Mouse (Mus musculus) NIH3T3 (cell line): ENCODE data around the gene Olfr125.

ENCODE experiments used
- DNase-seq: peaks from one replicate; pipeline ENCODE4 v3.0.0-alpha.2; 2012; ENCODE audit warnings: low read depth

Olfr125 gene

DNA sequence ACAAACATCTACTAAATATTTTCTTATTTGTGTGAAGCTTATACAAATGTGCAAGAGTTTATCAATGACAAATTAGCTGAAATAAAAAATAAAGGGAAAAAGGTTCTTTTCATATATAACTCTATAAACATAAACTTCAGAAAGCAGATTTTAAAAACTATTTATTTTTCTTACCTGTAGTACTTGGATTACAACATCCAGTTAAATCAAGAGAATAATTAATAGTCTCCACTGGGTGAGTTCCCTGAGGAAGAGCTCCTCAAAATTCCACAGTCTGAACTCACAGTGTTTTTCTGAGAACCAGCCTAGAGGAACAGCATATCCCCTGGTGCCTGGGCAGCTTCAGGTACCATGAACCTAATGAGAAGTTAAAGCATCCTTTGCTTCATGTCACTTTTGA, at the start of gene Olfr125:
Gene Olfr125 (plus strand): TSS at position 301 of the 400 bp plus-strand sequence.
- no peak for DNase-seq

DNA sequence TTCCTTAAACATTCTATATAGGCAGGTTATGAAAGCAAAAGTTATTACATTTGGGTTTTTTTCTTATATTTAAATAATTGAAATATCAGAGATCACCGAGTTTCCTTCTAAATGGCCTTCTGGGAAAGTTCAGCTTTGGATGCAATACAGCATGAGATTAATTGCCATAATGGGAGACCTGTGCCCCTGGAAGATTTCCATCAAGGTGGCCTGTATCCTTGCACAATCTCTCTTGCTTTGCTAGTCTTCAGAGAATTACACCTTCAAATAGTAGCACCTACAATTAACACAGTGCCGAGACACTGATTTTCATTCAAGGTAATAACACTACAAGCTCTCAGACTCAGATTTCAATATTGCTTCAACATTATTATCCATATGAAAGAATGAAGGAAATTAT, 39.5 kb upstream of the Olfr125 start, which contains the start of gene Olfr123:
Gene Olfr123 (plus strand): TSS at position 301 of the 400 bp plus-strand sequence.
- no peak for DNase-seq

DNA sequence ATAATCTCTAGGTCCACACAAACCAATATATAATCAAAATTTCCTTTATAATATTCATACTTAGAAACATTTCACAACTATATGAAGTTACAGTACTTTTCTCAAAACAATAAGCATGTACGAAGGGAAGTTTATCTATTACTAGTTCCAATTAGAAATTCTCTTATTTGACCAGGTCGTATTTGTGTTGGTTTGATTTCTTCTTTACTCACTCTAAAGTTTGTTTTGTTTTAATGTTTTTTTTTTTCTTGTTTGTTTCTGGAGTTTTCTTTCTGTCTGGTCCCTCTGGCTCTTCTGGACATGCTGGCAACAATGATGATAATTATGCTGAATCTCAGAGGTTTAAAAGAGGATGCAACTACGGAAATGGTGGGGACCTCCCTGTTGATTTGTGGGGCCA, 33.2 kb upstream of the Olfr125 start, which contains the start of gene Olfr124:
Gene Olfr124 (plus strand): TSS at position 301 of the 400 bp plus-strand sequence.
- no peak for DNase-seq

DNA sequence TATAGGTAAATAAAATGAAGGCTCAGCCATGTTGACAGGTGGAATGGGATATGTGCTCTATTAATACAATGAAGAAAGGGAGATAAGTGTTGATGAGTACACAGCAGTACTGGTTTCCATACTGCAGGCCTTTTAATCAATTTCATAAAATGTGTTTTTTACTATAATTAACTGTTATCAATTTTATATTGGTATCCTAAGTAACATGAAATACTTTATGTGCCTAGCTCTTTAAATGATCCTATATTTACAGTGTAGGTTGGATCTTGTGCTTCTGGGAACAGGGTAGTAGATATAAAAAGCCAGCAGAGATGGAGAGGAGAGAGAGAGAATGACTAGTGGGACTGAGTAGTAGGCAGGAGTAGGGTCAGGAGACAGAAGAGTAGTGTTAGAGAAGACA, 14.4 kb downstream of the Olfr125 start, which contains the start of gene Olfr126:
Gene Olfr126 (plus strand): TSS at position 301 of the 400 bp plus-strand sequence.
- no peak for DNase-seq

DNA sequence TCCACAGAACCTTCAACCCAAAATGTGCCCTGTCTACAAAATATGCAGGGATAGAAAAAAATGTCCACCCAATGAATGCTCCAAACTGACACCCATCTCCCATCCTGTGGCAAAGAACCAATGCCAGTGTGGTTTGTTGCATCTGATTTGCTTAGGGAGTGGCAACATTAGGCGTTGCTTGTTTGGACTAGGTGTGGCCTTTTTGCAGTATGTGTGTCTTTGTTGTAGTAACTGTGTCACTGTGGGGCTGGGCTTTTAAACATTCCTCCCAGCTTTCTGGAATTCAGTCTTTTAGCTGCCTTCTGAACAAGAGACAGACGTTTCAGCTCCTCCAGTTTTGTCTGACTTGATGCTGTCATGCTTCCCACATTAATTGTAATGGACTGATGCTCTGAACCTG, 31.2 kb downstream of the Olfr125 start:
- no peak for DNase-seq

DNA sequence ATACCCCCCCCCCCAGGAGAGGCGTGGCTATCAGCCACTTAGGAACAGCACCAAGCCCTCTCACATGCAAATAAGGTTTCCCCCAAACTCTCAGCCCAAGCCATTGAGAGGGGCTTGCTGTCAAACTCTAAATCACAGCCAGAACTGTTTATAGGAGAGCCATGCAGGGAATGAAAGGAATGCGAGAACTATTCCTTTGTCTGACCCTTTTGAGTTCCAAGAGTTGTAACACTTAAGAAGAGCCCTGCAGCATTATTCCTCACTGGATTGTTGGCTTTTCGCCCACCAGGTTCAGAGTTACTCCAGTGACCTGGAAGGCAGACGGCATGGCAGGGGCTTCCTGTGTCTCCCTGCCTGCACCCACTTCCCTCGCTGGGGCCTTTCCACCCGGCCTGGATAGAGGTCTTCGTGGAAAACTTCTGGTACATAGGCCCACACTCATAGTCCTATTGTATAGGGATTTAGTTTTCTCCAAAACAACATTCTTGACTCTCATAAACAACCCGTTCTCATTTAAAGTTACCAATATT, 37.0 kb downstream of the Olfr125 start:
- DNase-seq, result no peak

DNA sequence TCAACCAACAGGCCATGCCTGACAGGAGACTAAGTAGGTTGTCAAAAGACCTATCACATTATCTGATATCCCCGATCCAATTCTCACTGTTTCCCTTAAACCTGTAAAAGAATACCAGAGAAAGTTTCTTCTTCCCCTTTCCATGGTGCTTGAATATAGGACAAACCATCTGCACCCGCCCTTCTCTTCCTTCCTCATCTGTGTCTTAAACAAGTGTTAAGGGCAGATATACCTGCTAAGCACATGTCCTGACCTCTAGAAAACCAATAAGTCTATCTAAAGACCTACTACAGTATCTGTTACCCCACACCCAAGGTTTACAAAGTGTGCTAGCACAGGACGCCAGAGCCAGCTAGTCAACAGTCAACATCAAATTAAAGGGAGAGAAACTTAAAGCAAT, 41.1 kb downstream of the Olfr125 start:
- no peak for DNase-seq
